Mouse (Mus musculus): ENCODE measurements around the gene BC051665. TPM values are rescaled to one million over a fixed set of nuclear protein-coding genes. Genes with fewer than 3 reads are reported as not detected.
A peak's percentile ranks its signal among the peaks of the same experiment; 100 is the strongest.

The BC051665 gene
- polyA plus RNA-seq, 1 experiment from 2014 or later, result not detected

DNA sequence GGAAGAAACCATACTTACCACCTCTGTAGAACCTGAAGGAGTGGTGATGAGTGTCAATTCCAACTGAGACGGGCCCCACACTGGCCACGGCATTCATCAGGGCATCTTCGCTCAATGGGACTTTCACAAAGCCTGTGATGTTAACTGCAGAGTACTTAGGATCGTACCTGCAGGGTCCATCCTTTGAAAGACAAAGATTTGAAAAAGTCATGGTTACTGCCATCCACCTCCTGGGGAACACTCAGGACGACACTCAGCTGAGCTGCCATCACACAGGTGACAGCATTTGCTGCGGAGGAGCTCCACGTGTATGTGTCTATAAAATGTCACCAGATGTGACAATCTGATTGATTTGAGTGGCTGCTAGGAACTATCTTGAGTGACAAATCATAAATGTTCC lies 2.9 kb downstream of the BC051665 start:
- no peak overlapping the region for H3K27ac ChIP-seq (replicated peaks; ENCODE audit: low read depth, low read length)
- no peak overlapping the region for H3K4me3 ChIP-seq (replicated peaks; ENCODE audit: low read depth, low read length)
- H3K36me3 ChIP-seq (ENCODE audit: control insufficient read depth, insufficient read depth, low read length), result no peaks in the 10 kb centered on the region
- DNase-seq (no peak), ATAC-seq (ENCODE audit: low FRiP score, low TSS enrichment) (no peak)
- H3K9me3 ChIP-seq (ENCODE audit: control insufficient read depth, low read length), result no peaks in the 10 kb centered on the region
- H3K27me3 ChIP-seq (ENCODE audit: control insufficient read depth, insufficient read depth, low read length), result no peaks in the 10 kb centered on the region
- 84% methylated on average over 7 of the region's 7 CpGs for WGBS
- no peaks in the 10 kb centered on the region for H3K4me1 ChIP-seq (ENCODE audit: control insufficient read depth, insufficient read depth, low read length)
- no peak overlapping the region for H3K4me2 ChIP-seq (ENCODE audit: low read length)
- no peak overlapping the region for H3K9ac ChIP-seq (replicated peaks; ENCODE audit: low read length)

- DNase-seq (no peak), ATAC-seq (ENCODE audit: low FRiP score, low TSS enrichment) (no peak)
- H3K27ac ChIP-seq (replicated peaks; ENCODE audit: low read depth, low read length), result no peak overlapping the region
- H3K4me1 ChIP-seq (ENCODE audit: control insufficient read depth, insufficient read depth, low read length), result no peaks in the 10 kb centered on the region
- H3K36me3 ChIP-seq (ENCODE audit: control insufficient read depth, insufficient read depth, low read length), result no peaks in the 10 kb centered on the region
- H3K4me2 ChIP-seq (ENCODE audit: low read length), result no peak overlapping the region
- no peak overlapping the region for H3K9ac ChIP-seq (replicated peaks; ENCODE audit: low read length)
- WGBS, result 86% methylated on average over 3 of the region's 3 CpGs
- no peaks in the 10 kb centered on the region for H3K9me3 ChIP-seq (ENCODE audit: control insufficient read depth, low read length)
- no peak overlapping the region for H3K4me3 ChIP-seq (replicated peaks; ENCODE audit: low read depth, low read length)
- no peaks in the 10 kb centered on the region for H3K27me3 ChIP-seq (ENCODE audit: control insufficient read depth, insufficient read depth, low read length)
Observed at GRCm38 (mm10) chr13:60780534-60780933, 5.6 kb downstream of the BC051665 start.

DNA sequence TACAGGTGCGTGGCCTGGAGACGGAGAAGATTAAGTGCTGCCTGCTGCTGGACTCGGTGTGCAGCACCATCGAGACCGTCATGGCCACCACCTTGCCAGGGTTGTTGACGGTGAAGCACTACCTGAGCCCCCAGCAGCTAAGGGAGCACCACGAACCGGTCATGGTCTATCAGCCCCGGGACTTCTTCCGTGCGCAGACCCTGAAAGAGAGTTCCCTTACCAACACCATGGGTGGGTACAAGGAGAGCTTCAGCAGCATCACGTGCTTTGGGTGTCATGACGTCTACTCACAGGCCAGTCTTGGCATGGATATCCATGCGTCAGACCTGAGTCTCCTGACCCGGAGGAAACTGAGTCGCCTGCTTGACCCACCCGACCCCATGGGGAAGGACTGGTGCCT lies 25.0 kb downstream of the BC051665 start:
- H3K4me2 ChIP-seq (ENCODE audit: low read length), result no peak overlapping the region
- H3K27me3 ChIP-seq (ENCODE audit: control insufficient read depth, insufficient read depth, low read length), result no peaks in the 10 kb centered on the region
- H3K9ac ChIP-seq (replicated peaks; ENCODE audit: low read length), result no peak overlapping the region
- no peak overlapping the region for H3K27ac ChIP-seq (replicated peaks; ENCODE audit: low read depth, low read length)
- H3K4me3 ChIP-seq (replicated peaks; ENCODE audit: low read depth, low read length), result no peak overlapping the region
- H3K36me3 ChIP-seq (ENCODE audit: control insufficient read depth, insufficient read depth, low read length), result peaks cover 67% of the 10 kb centered on the region
- WGBS, result 96% methylated on average over 17 of the region's 17 CpGs
- no peak for ATAC-seq (ENCODE audit: low FRiP score, low TSS enrichment)
- no peak for DNase-seq
- no peaks in the 10 kb centered on the region for H3K4me1 ChIP-seq (ENCODE audit: control insufficient read depth, insufficient read depth, low read length)
- H3K9me3 ChIP-seq (ENCODE audit: control insufficient read depth, low read length), result no peaks in the 10 kb centered on the region

GRCm38 (mm10) chr13:60760392-60760791 lies 25.8 kb downstream of the BC051665 start:
- ATAC-seq (ENCODE audit: low FRiP score, low TSS enrichment) (no peak), DNase-seq (no peak)
- Histone ChIP-seq H3K4me1 (ENCODE audit: control insufficient read depth, insufficient read depth, low read length) (no peaks in the 10 kb centered on the region), H3K36me3 (ENCODE audit: control insufficient read depth, insufficient read depth, low read length) (peaks cover 74% of the 10 kb centered on the region), H3K27ac (replicated peaks; ENCODE audit: low read depth, low read length) (no peak overlapping the region), H3K9ac (replicated peaks; ENCODE audit: low read length) (no peak overlapping the region), H3K4me2 (ENCODE audit: low read length) (no peak overlapping the region), H3K9me3 (ENCODE audit: control insufficient read depth, low read length) (no peaks in the 10 kb centered on the region), H3K27me3 (ENCODE audit: control insufficient read depth, insufficient read depth, low read length) (no peaks in the 10 kb centered on the region), H3K4me3 (replicated peaks; ENCODE audit: low read depth, low read length) (no peak overlapping the region)
- WGBS, result 96% methylated on average over 12 of the region's 12 CpGs

DNA sequence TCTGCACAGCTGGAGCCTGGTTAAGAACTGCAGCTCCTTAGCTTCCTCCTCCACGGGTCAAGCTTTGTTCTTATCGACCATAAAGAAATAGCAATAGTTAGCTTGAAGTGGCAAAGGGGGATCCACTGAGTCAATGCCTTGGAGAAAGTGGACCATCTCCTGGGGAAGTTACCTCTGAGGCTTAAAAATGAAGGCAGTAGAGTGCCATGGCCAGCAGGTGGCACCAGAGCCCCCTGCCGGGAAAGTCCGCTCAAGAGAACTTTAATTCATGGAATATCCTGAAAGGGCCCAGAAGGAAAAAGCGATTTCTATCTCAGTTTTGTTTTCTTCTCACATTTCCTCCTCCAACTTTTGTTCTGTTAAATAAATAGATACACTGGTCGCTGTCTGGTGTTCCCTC lies 27.0 kb downstream of the BC051665 start:
- H3K4me2 ChIP-seq (ENCODE audit: low read length), result no peak overlapping the region
- peaks cover 81% of the 10 kb centered on the region for H3K36me3 ChIP-seq (ENCODE audit: control insufficient read depth, insufficient read depth, low read length)
- ATAC-seq (ENCODE audit: low FRiP score, low TSS enrichment) (no peak), DNase-seq (peak; percentile 82)
- H3K9me3 ChIP-seq (ENCODE audit: control insufficient read depth, low read length), result no peaks in the 10 kb centered on the region
- no peak overlapping the region for H3K4me3 ChIP-seq (replicated peaks; ENCODE audit: low read depth, low read length)
- H3K27ac ChIP-seq (replicated peaks; ENCODE audit: low read depth, low read length), result no peak overlapping the region
- no peaks in the 10 kb centered on the region for H3K27me3 ChIP-seq (ENCODE audit: control insufficient read depth, insufficient read depth, low read length)
- H3K4me1 ChIP-seq (ENCODE audit: control insufficient read depth, insufficient read depth, low read length), result no peaks in the 10 kb centered on the region
- 39% methylated on average over 6 of the region's 6 CpGs for WGBS
- no peak overlapping the region for H3K9ac ChIP-seq (replicated peaks; ENCODE audit: low read length)

- DNase-seq, result no peak
- WGBS, result 93% methylated on average over 13 of the region's 13 CpGs
- ATAC-seq (ENCODE audit: low FRiP score, low TSS enrichment), result no peak
Observed at GRCm38 (mm10) chr13:60757292-60757691, 28.9 kb downstream of the BC051665 start.

GRCm38 (mm10) chr13:60755251-60755650 lies 30.9 kb downstream of the BC051665 start:
- 90% methylated on average over 2 of the region's 2 CpGs for WGBS
- H3K36me3 ChIP-seq (ENCODE audit: control insufficient read depth, insufficient read depth, low read length), result peaks cover 87% of the 10 kb centered on the region
- H3K9me3 ChIP-seq (ENCODE audit: control insufficient read depth, low read length), result no peaks in the 10 kb centered on the region
- no peak overlapping the region for H3K4me3 ChIP-seq (replicated peaks; ENCODE audit: low read depth, low read length)
- no peak overlapping the region for H3K27ac ChIP-seq (replicated peaks; ENCODE audit: low read depth, low read length)
- no peak for ATAC-seq (ENCODE audit: low FRiP score, low TSS enrichment)
- DNase-seq, result no peak
- no peak overlapping the region for H3K4me2 ChIP-seq (ENCODE audit: low read length)
- no peak overlapping the region for H3K9ac ChIP-seq (replicated peaks; ENCODE audit: low read length)
- no peaks in the 10 kb centered on the region for H3K4me1 ChIP-seq (ENCODE audit: control insufficient read depth, insufficient read depth, low read length)
- no peaks in the 10 kb centered on the region for H3K27me3 ChIP-seq (ENCODE audit: control insufficient read depth, insufficient read depth, low read length)

More at GRCm38 (mm10) chr13:60757292-60757691, 28.9 kb downstream of the BC051665 start:
- H3K27ac ChIP-seq (replicated peaks; ENCODE audit: low read depth, low read length), result no peak overlapping the region
- no peak overlapping the region for H3K4me3 ChIP-seq (replicated peaks; ENCODE audit: low read depth, low read length)
- no peaks in the 10 kb centered on the region for H3K4me1 ChIP-seq (ENCODE audit: control insufficient read depth, insufficient read depth, low read length)
- no peak overlapping the region for H3K4me2 ChIP-seq (ENCODE audit: low read length)
- H3K36me3 ChIP-seq (ENCODE audit: control insufficient read depth, insufficient read depth, low read length), result peaks cover 86% of the 10 kb centered on the region
- no peaks in the 10 kb centered on the region for H3K9me3 ChIP-seq (ENCODE audit: control insufficient read depth, low read length)
- H3K27me3 ChIP-seq (ENCODE audit: control insufficient read depth, insufficient read depth, low read length), result no peaks in the 10 kb centered on the region
- H3K9ac ChIP-seq (replicated peaks; ENCODE audit: low read length), result no peak overlapping the region

GRCm38 (mm10) chr13:60753216-60753615 lies 32.9 kb downstream of the BC051665 start:
- no peak overlapping the region for H3K4me2 ChIP-seq (ENCODE audit: low read length)
- H3K36me3 ChIP-seq (ENCODE audit: control insufficient read depth, insufficient read depth, low read length), result peaks cover 87% of the 10 kb centered on the region
- ATAC-seq (ENCODE audit: low FRiP score, low TSS enrichment) (no peak), DNase-seq (no peak)
- no peaks in the 10 kb centered on the region for H3K27me3 ChIP-seq (ENCODE audit: control insufficient read depth, insufficient read depth, low read length)
- no peak overlapping the region for H3K9ac ChIP-seq (replicated peaks; ENCODE audit: low read length)
- H3K4me1 ChIP-seq (ENCODE audit: control insufficient read depth, insufficient read depth, low read length), result no peaks in the 10 kb centered on the region
- 97% methylated on average over 6 of the region's 6 CpGs for WGBS
- no peak overlapping the region for H3K27ac ChIP-seq (replicated peaks; ENCODE audit: low read depth, low read length)
- no peaks in the 10 kb centered on the region for H3K9me3 ChIP-seq (ENCODE audit: control insufficient read depth, low read length)
- no peak overlapping the region for H3K4me3 ChIP-seq (replicated peaks; ENCODE audit: low read depth, low read length)

DNA sequence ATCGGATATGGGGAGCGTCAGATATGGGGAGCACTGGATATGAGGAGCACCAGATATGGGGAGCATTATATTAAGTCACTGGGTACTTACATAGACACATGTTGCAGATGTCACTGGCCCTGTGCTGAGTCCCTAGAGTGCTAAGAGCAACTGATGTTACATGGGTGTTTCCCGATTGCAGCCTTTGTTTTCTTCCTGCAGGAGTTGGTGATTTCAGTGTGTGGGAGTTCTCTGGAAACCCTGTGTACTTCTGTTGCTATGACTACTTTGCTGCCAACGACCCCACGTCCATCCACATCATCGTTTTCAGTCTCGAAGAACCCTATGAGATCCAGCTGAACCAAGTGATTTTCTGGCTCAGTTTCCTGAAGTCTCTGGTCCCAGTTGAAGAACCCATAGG lies 35.2 kb downstream of the BC051665 start:
- Histone ChIP-seq H3K27ac (replicated peaks; ENCODE audit: low read depth, low read length) (no peak overlapping the region), H3K4me2 (ENCODE audit: low read length) (no peak overlapping the region), H3K27me3 (ENCODE audit: control insufficient read depth, insufficient read depth, low read length) (no peaks in the 10 kb centered on the region), H3K36me3 (ENCODE audit: control insufficient read depth, insufficient read depth, low read length) (peaks cover 77% of the 10 kb centered on the region), H3K4me3 (replicated peaks; ENCODE audit: low read depth, low read length) (no peak overlapping the region), H3K4me1 (ENCODE audit: control insufficient read depth, insufficient read depth, low read length) (no peaks in the 10 kb centered on the region), H3K9ac (replicated peaks; ENCODE audit: low read length) (no peak overlapping the region), H3K9me3 (ENCODE audit: control insufficient read depth, low read length) (no peaks in the 10 kb centered on the region)
- no peak for DNase-seq
- no peak for ATAC-seq (ENCODE audit: low FRiP score, low TSS enrichment)
- 94% methylated on average over 7 of the region's 7 CpGs for WGBS

All from midbrain, embryonic 14.5 days (tissue).